ENCODE assay signal across 8 mouse cellular contexts in the genomic region with DNA sequence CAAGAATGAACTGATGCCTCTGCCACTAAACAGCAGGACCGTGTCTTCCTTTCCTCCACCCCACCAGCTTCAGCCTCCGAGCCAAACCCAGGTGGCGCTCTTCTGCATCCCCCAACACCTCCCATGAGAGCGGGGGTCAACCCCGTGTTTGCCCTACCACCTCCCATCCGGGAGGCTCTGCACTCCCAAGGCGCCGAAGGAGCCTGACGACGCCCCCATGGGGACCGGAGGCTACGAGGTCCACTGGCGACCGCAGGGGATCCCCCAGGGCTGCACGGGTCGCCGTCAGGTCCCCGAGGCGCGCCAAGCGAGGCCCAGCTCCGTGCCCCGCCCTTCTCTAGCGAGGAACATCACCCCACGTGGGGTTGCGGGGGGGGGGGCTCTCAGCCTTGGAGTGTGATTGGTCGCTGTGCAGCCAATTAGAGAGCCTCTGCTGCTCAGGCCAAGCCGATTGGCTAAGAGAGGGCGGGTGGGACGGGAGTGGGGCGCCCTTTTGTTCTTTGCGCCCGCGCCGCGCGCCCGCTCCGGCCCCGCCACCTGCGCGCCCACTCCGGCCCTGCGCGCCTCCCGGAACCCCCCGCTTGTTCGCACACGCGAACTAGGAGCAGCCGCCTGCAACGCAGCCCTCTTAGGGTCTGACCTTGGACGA. TPM values are rescaled to one million over a fixed set of nuclear protein-coding genes. Genes with fewer than 3 reads are reported as not detected.
DNase-seq lines count a peak whose midpoint lies in the region; ATAC-seq lines count a peak whose summit lies in the region.

No protein-coding gene starts in this region.

- H3K36me3 ChIP-seq in embryonic facial prominence, embryonic 11.5 days (replicated peaks; ENCODE audit: control insufficient read depth, insufficient read depth, low read depth, low read length) = no peaks in the 10 kb centered on the region
- no peaks in the 10 kb centered on the region for H3K36me3 ChIP-seq in limb, embryonic 12.5 days
- H3K36me3 ChIP-seq in midbrain, embryonic 14.5 days (ENCODE audit: control insufficient read depth, insufficient read depth, low read length) = no peaks in the 10 kb centered on the region

- DNase-seq in 3T3-L1 (ENCODE audit: low read depth, low spot score) = peak; percentile 95
- DNase-seq in adrenal gland, postnatal 25 days = peak; percentile 91
- DNase-seq in embryonic facial prominence, embryonic 11.5 days (ENCODE audit: low spot score) = peak; percentile 99
- DNase-seq in heart, adult 11 months = peak; percentile 100
- DNase-seq in kidney, adult 11 months = peak; percentile 91
- DNase-seq in midbrain, embryonic 14.5 days = peak; percentile 98
- DNase-seq in spleen, adult 12 weeks (ENCODE audit: low spot score) = peak; percentile 81

- peak overlapping the region; percentile 65 for H3K4me2 ChIP-seq in embryonic facial prominence, embryonic 11.5 days (ENCODE audit: low read depth, low read length)
- peak overlapping the region; percentile 76 for H3K4me2 ChIP-seq in limb, embryonic 12.5 days
- H3K4me2 ChIP-seq in midbrain, embryonic 14.5 days (ENCODE audit: low read length) = peak overlapping the region; percentile 80

- H3K9me3 ChIP-seq in embryonic facial prominence, embryonic 11.5 days (replicated peaks; ENCODE audit: control insufficient read depth, low read length) = no peaks in the 10 kb centered on the region
- H3K9me3 ChIP-seq in limb, embryonic 12.5 days = 0 out of 2 replicates have a peak, but pooled peaks cover 6% of the 10 kb centered on the region
- no peaks in the 10 kb centered on the region for H3K9me3 ChIP-seq in midbrain, embryonic 14.5 days (ENCODE audit: control insufficient read depth, low read length)

- H3K4me3 ChIP-seq in embryonic facial prominence, embryonic 11.5 days (ENCODE audit: low read depth, low read length) = peak overlapping the region; percentile 38
- H3K4me3 ChIP-seq in limb, embryonic 12.5 days (replicated peaks) = peak overlapping the region; percentile 49
- peak overlapping the region; percentile 45 for H3K4me3 ChIP-seq in midbrain, embryonic 14.5 days (replicated peaks; ENCODE audit: low read depth, low read length)

- WGBS in embryonic facial prominence, embryonic 11.5 days = under 1% methylated on average over 52 of the region's 53 CpGs
- WGBS in limb, embryonic 12.5 days = under 1% methylated on average over 53 of the region's 53 CpGs
- under 1% methylated on average over 52 of the region's 53 CpGs for WGBS in midbrain, embryonic 14.5 days

- peak overlapping the region; percentile 79 for H3K27ac ChIP-seq in embryonic facial prominence, embryonic 11.5 days (replicated peaks; ENCODE audit: low read depth, low read length)
- peak overlapping the region; percentile 88 for H3K27ac ChIP-seq in limb, embryonic 12.5 days
- peak overlapping the region; percentile 93 for H3K27ac ChIP-seq in midbrain, embryonic 14.5 days (replicated peaks; ENCODE audit: low read depth, low read length)

- peak overlapping the region; percentile 63 for H3K9ac ChIP-seq in embryonic facial prominence, embryonic 11.5 days (replicated peaks; ENCODE audit: low read length)
- H3K9ac ChIP-seq in limb, embryonic 12.5 days (replicated peaks) = peak overlapping the region; percentile 64
- peak overlapping the region; percentile 58 for H3K9ac ChIP-seq in midbrain, embryonic 14.5 days (replicated peaks; ENCODE audit: low read length)

- H3K27me3 ChIP-seq in embryonic facial prominence, embryonic 11.5 days (ENCODE audit: control insufficient read depth, insufficient read depth, low read length) = no peaks in the 10 kb centered on the region
- no peaks in the 10 kb centered on the region for H3K27me3 ChIP-seq in limb, embryonic 12.5 days
- H3K27me3 ChIP-seq in midbrain, embryonic 14.5 days (ENCODE audit: control insufficient read depth, insufficient read depth, low read length) = peaks cover 7% of the 10 kb centered on the region; the same call in 1 of the 2 replicates

- peak; percentile 79 for ATAC-seq in embryonic facial prominence, embryonic 11.5 days (replicated peaks; ENCODE audit: insufficient number of reproducible peaks, low FRiP score, low TSS enrichment, low read depth)
- ATAC-seq in limb, embryonic 12.5 days (ENCODE audit: insufficient number of reproducible peaks, insufficient read depth, low FRiP score, low TSS enrichment, low read depth) = peak; percentile 91
- peak; percentile 96 for ATAC-seq in midbrain, embryonic 14.5 days (ENCODE audit: low FRiP score, low TSS enrichment)

- peaks cover 21% of the 10 kb centered on the region for H3K4me1 ChIP-seq in embryonic facial prominence, embryonic 11.5 days (ENCODE audit: control insufficient read depth, insufficient read depth, low read length)
- H3K4me1 ChIP-seq in limb, embryonic 12.5 days (replicated peaks) = peaks cover 65% of the 10 kb centered on the region
- H3K4me1 ChIP-seq in midbrain, embryonic 14.5 days (ENCODE audit: control insufficient read depth, insufficient read depth, low read length) = peaks cover 40% of the 10 kb centered on the region

RNA-seq across cellular contexts. Expression of gene Actg1, which starts 43.3 kb away (rescaled TPM):
- total RNA-seq in adrenal gland, postnatal 25 days (2021) = 1,036 and 1,352 TPM in 2 replicates
- polyA plus RNA-seq in embryonic facial prominence, embryonic 11.5 days (2014; fragmentation: Nextera tagmentation; extraction: Ambion mirVana) = 3,237 and 3,434 TPM in 2 replicates
- 2,805 and 2,814 TPM in 2 replicates for polyA plus RNA-seq in limb, embryonic 12.5 days (2016; fragmentation: Nextera tagmentation; extraction: Ambion mirVana)
- 4,502 and 4,930 TPM in 2 replicates for polyA plus RNA-seq in midbrain, embryonic 14.5 days (2014; fragmentation: Nextera tagmentation; extraction: Ambion mirVana)

RNA-seq across cellular contexts. Expression of gene Fscn2, which starts 56.3 kb away (rescaled TPM):
- 0.79 TPM in 1 of 2 replicates, not detected in the other for total RNA-seq in adrenal gland, postnatal 25 days (2021)
- polyA plus RNA-seq in embryonic facial prominence, embryonic 11.5 days (2014; fragmentation: Nextera tagmentation; extraction: Ambion mirVana) = 0.20 and 0.28 TPM in 2 replicates
- 0.64 TPM in 2 replicates for polyA plus RNA-seq in limb, embryonic 12.5 days (2016; fragmentation: Nextera tagmentation; extraction: Ambion mirVana)
- polyA plus RNA-seq in midbrain, embryonic 14.5 days (2014; fragmentation: Nextera tagmentation; extraction: Ambion mirVana) = 1.7 and 2.5 TPM in 2 replicates

Comparison
In these comparisons a context has a peak if more than half of its experiments do, and no peak if none do; other contexts are left out.
1. Peak in every context shown above with its lines: DNase-seq, ATAC-seq, H3K4me3 ChIP-seq and H3K27ac ChIP-seq.